Mouse (Mus musculus): ENCODE results near the gene Sall1.

Sall1 gene

GRCm38 (mm10) chr8:88991780-88992509 is 52.0 kb downstream of the Sall1 start:
- DNase-seq (ENCODE audit: low read depth, low spot score) = no peak

GRCm38 (mm10) chr8:88991176-88991575 is 52.8 kb downstream of the Sall1 start:
- no peak for DNase-seq (ENCODE audit: low read depth, low spot score)

DNA sequence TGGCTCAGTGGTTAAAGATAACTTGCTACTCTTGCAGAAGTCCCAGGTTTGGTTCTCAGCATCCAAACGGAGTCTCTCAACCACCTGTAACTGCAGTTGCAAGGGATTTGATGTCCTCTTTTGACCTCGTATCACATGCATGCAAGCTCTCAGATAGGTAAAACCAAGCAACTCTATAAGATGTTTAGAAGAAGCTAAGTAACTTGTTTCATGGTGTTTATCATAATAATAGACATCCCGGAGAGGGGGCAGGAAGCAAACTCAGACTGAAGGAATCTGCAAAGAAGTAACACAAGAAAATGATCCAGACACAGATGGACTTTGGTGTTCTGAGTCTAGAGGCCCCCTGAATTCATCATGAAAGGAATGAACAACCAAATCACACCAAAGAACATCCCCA is 55.0 kb downstream of the Sall1 start:
- DNase-seq (ENCODE audit: low read depth, low spot score) = no peak

DNA sequence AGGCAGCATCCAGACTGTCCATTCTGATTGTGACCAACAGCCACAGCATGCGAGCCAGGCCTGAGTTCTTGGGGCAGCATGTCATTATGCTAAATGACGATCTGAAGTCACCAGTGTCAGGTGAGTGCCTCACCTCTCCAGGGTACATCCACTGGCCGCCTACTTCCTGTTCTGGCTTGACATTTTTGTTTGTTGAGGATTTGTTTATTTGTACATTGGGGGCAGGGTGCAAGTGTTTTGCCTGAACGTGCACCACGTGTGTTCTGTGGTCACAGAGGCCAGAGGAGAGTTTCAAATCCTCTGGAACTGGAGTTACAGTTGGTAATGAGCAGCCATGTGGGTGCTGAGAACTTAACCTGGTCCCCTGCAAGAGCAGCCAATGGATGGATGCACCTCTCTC is 60.5 kb downstream of the Sall1 start:
- no peak for DNase-seq (ENCODE audit: low read depth, low spot score)
